Mouse (Mus musculus): ENCODE data around the gene Fancc. TPM values are rescaled to one million over a fixed set of nuclear protein-coding genes. Genes with fewer than 3 reads are reported as not detected.

Gene Fancc
- polyA plus RNA-seq, 2 experiments = 6.9 to 8.6 TPM

DNA sequence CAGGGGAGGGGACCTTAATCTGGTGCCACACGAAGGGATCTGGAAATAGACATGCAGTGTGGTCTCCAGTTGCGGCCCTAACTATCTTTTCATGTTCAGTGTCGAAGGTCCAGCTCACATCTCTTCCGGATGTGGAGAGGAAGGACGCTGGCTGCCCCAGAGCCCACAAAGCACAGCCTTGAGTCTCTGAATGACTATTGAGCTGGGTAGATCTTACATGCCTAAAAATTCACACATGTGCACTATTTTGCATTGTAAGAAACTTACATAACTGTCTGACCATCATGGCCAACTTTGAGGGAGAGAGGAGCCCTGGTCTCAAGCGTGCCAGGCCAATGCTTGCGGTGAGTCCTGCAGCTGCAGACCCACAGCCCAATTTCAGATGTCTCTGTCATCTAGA is 247.9 kb downstream of the Fancc start:
- H3K9ac ChIP-seq (replicated peaks) = no peak overlapping the region
- 50% methylated on average over 7 of the region's 7 CpGs for WGBS (ENCODE audit: insufficient replicate concordance)
- no peak overlapping the region for H3K4me2 ChIP-seq (ENCODE audit: low read depth)
- H3K27ac ChIP-seq = no peak overlapping the region
- H3K4me1 ChIP-seq (replicated peaks; ENCODE audit: control insufficient read depth in 2 of 2, insufficient read depth in 2 of 2, low read length in 1 of 2) = peaks cover 2 to 4% of the 10 kb centered on the region in 2 experiments; a peak in 1 of 4 replicates
- no peak overlapping the region for H3K4me3 ChIP-seq (ENCODE audit: insufficient read depth in 1 of 2, low read depth in 2 of 2, low read length in 2 of 2)
- TF ChIP-seq EP300 (IDR thresholded peaks at IDR 0.05; ENCODE audit: low read depth) (no peak), CTCF (IDR thresholded peaks at IDR 0.05; ENCODE audit: low read depth) (no peak)
- no peaks in the 10 kb centered on the region for H3K9me3 ChIP-seq (ENCODE audit: control insufficient read depth, low read length)
- DNase-seq (ENCODE audit: low read depth in 3 of 3, low spot score in 3 of 3) (no peak), ATAC-seq (ENCODE audit: insufficient read depth) (no peak)
- H3K27me3 ChIP-seq (ENCODE audit: control insufficient read depth, insufficient read depth, low read length) = no peaks in the 10 kb centered on the region
- no peaks in the 10 kb centered on the region for H3K36me3 ChIP-seq (replicated peaks; ENCODE audit: control insufficient read depth, insufficient read depth, low read depth)

DNA sequence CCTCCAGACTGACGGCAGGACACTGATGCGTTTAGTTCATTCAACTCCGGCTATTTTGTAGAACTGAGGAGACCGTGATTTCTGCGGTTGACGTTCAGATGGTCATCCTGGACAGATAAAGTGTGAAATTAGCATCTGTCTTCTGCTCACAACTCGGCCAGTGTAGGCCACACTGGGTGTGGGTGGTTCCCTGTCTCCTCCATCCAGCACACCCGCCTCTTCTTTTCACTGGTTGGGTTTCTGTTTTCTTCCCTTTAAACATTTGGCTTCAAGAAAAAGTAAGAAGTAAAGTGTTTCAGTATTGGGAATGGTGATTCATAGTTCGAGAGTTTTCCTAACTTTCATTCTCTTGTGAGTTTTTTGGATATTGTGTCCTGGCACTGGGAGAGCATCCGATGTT is 248.8 kb downstream of the Fancc start:
- Histone ChIP-seq H3K9ac (replicated peaks) (no peak overlapping the region), H3K36me3 (replicated peaks; ENCODE audit: control insufficient read depth, insufficient read depth, low read depth) (no peaks in the 10 kb centered on the region), H3K4me3 (ENCODE audit: insufficient read depth in 1 of 2, low read depth in 2 of 2, low read length in 2 of 2) (no peak overlapping the region), H3K27ac (no peak overlapping the region), H3K27me3 (ENCODE audit: control insufficient read depth, insufficient read depth, low read length) (no peaks in the 10 kb centered on the region), H3K9me3 (ENCODE audit: control insufficient read depth, low read length) (no peaks in the 10 kb centered on the region), H3K4me1 (replicated peaks; ENCODE audit: control insufficient read depth in 2 of 2, insufficient read depth in 2 of 2, low read length in 1 of 2) (peaks cover 0 to 4% of the 10 kb centered on the region in 2 experiments; a peak in 1 of 4 replicates), H3K4me2 (ENCODE audit: low read depth) (no peak overlapping the region)
- WGBS (ENCODE audit: insufficient replicate concordance) = 76% methylated on average over 10 of the region's 10 CpGs
- no peak for DNase-seq (ENCODE audit: low read depth in 3 of 3, low spot score in 3 of 3)
- no peak for ATAC-seq (ENCODE audit: insufficient read depth)
- TF ChIP-seq CTCF (IDR thresholded peaks at IDR 0.05; ENCODE audit: low read depth) (no peak), EP300 (IDR thresholded peaks at IDR 0.05; ENCODE audit: low read depth) (no peak)

DNA sequence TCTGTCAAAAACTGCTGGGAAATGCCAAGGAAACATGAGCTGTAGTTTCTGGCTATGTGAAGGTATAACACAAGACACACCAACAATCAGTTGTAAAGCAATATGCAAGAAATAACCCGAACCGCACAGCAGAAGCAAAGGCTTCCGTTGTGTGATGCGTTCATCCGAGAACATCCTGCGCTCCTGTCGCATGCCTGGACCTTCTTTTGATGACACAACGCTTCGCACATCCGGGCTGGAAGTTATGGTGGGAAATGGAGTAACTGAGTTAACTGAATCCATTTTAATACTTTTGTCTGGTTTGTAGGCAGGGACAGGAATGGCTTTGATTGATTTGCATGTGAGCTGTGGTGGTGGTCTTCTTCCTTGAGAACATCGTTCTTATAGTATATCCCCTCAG is 249.4 kb downstream of the Fancc start:
- Histone ChIP-seq H3K27ac (no peak overlapping the region), H3K9me3 (ENCODE audit: control insufficient read depth, low read length) (no peaks in the 10 kb centered on the region), H3K4me1 (replicated peaks; ENCODE audit: control insufficient read depth in 2 of 2, insufficient read depth in 2 of 2, low read length in 1 of 2) (peaks cover 0 to under 1% of the 10 kb centered on the region in 2 experiments; a peak in 1 of 4 replicates), H3K9ac (replicated peaks) (no peak overlapping the region), H3K4me2 (ENCODE audit: low read depth) (no peak overlapping the region), H3K36me3 (replicated peaks; ENCODE audit: control insufficient read depth, insufficient read depth, low read depth) (no peaks in the 10 kb centered on the region), H3K4me3 (ENCODE audit: insufficient read depth in 1 of 2, low read depth in 2 of 2, low read length in 2 of 2) (no peak overlapping the region), H3K27me3 (ENCODE audit: control insufficient read depth, insufficient read depth, low read length) (no peaks in the 10 kb centered on the region)
- 84% methylated on average over 11 of the region's 11 CpGs for WGBS (ENCODE audit: insufficient replicate concordance)
- DNase-seq (ENCODE audit: low read depth in 3 of 3, low spot score in 3 of 3) (no peak), ATAC-seq (ENCODE audit: insufficient read depth) (no peak)
- TF ChIP-seq EP300 (IDR thresholded peaks at IDR 0.05; ENCODE audit: low read depth) (no peak), CTCF (IDR thresholded peaks at IDR 0.05; ENCODE audit: low read depth) (no peak)

DNA sequence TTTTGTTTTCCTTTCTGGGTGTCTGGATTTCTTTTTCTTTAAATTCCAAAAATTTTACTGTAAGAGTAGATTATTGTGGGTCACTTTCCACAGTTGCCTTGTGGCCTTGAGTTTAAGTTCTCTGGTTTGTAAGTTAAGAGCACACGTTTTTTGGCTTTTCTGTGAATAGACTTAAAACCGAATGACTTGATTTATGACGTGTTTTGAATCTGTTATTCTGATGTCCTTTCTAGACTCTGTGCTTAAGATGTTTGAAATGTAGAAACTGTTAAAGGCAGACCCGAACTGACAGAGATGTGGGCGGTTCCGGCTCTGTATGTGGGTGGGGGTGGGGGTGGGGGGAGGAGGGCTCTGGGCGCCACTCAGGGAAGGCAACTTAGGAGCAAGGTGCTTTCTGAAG is 250.0 kb downstream of the Fancc start:
- H3K4me3 ChIP-seq (ENCODE audit: insufficient read depth in 1 of 2, low read depth in 2 of 2, low read length in 2 of 2) = no peak overlapping the region
- TF ChIP-seq EP300 (IDR thresholded peaks at IDR 0.05; ENCODE audit: low read depth) (no peak), CTCF (IDR thresholded peaks at IDR 0.05; ENCODE audit: low read depth) (no peak)
- H3K36me3 ChIP-seq (replicated peaks; ENCODE audit: control insufficient read depth, insufficient read depth, low read depth) = no peaks in the 10 kb centered on the region
- DNase-seq (ENCODE audit: low read depth in 3 of 3, low spot score in 3 of 3) = no peak
- H3K4me1 ChIP-seq (replicated peaks; ENCODE audit: control insufficient read depth in 2 of 2, insufficient read depth in 2 of 2, low read length in 1 of 2) = no peaks in the 10 kb centered on the region; a peak in 1 of 4 replicates
- 62% methylated on average over 7 of the region's 7 CpGs for WGBS (ENCODE audit: insufficient replicate concordance)
- H3K9me3 ChIP-seq (ENCODE audit: control insufficient read depth, low read length) = no peaks in the 10 kb centered on the region
- H3K9ac ChIP-seq (replicated peaks) = no peak overlapping the region
- no peak overlapping the region for H3K4me2 ChIP-seq (ENCODE audit: low read depth)
- H3K27me3 ChIP-seq (ENCODE audit: control insufficient read depth, insufficient read depth, low read length) = no peaks in the 10 kb centered on the region
- H3K27ac ChIP-seq = no peak overlapping the region
- no peak for ATAC-seq (ENCODE audit: insufficient read depth)

DNA sequence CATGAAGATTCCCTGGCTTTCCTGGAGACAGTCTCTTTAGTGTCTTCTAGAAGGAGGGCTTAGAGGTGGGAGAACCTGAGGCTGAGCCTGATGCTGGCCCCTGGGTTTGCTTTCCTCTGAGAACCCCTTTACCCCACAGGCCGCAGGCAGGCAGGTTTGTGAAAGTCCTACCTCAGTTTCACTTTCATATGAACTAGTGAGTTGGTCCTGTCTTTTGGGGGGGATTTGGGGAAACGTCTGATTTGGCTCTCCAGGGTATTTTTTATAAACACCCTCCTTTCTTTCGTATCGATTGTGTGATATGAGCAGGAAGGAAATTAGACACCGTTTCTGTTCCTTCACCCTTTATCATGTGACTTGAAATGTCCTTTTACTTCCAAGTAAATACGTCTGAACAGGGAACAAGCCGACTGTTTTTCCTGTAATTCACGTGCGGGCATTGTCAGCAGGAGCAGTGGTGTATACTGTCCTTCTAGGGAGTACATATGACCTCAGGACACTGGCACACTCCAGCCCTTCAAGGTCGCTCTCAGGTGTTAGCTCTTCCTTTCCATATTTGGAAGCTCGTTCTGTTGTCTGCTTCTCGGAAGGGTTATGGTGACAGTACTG is 250.6 kb downstream of the Fancc start:
- H3K4me1 ChIP-seq (replicated peaks; ENCODE audit: control insufficient read depth in 2 of 2, insufficient read depth in 2 of 2, low read length in 1 of 2) = peaks cover 0 to 3% of the 10 kb centered on the region in 2 experiments; a peak in 2 of 4 replicates
- H3K9me3 ChIP-seq (ENCODE audit: control insufficient read depth, low read length) = no peaks in the 10 kb centered on the region
- H3K27me3 ChIP-seq (ENCODE audit: control insufficient read depth, insufficient read depth, low read length) = no peaks in the 10 kb centered on the region
- H3K4me3 ChIP-seq (ENCODE audit: insufficient read depth in 1 of 2, low read depth in 2 of 2, low read length in 2 of 2) = no peak overlapping the region
- WGBS (ENCODE audit: insufficient replicate concordance) = 64% methylated on average over 12 of the region's 12 CpGs
- no peaks in the 10 kb centered on the region for H3K36me3 ChIP-seq (replicated peaks; ENCODE audit: control insufficient read depth, insufficient read depth, low read depth)
- DNase-seq (ENCODE audit: low read depth in 3 of 3, low spot score in 3 of 3) (no peak), ATAC-seq (ENCODE audit: insufficient read depth) (no peak)
- no peak overlapping the region for H3K27ac ChIP-seq
- no peak for TF ChIP-seq EP300 (IDR thresholded peaks at IDR 0.05; ENCODE audit: low read depth)
- no peak overlapping the region for H3K4me2 ChIP-seq (ENCODE audit: low read depth)
- H3K9ac ChIP-seq (replicated peaks) = no peak overlapping the region
